Mouse (Mus musculus): Measurements from ENCODE around the gene Pcdh10. TPM values are rescaled to one million over a fixed set of nuclear protein-coding genes. Genes with fewer than 3 reads are reported as not detected.

The Pcdh10 gene
- polyA plus RNA-seq, 1 experiment from 2014 or later, result 0.21 TPM

DNA sequence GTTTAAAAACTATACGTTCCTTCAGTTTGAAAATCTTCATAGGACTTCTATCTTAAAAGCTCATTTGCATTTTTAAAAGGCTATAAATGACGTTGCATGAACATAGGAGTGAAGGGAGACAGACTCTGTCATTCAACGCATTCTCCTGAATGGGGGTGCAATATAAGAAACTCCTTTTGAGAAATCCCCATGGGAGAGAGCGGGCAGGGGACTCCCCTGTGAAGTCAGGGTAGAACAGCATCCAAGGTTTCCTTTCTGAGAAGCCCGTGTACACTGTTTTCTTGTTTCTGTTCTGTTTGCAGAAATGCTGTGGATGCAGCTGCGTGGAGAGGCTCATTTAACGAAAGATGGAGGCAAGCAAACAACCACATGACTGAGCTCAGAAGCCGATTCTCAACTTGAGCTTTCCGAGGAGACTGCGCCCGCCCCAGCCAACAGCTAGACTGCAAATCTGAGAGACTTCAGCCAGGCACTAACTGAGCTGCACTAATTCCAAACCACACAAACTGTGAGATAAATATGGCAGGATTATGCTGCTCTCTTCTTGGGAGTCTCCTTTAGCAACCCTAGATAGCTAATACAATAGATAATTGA, 54.1 kb downstream of the Pcdh10 start:
- no peaks in the 10 kb centered on the region for H3K36me3 ChIP-seq (ENCODE audit: insufficient read depth, low read length)
- ATAC-seq (ENCODE audit: low FRiP score, low TSS enrichment), result no peak
- no peak overlapping the region for H3K27ac ChIP-seq (ENCODE audit: low read length)
- peak overlapping the region; percentile 21; the same call in 1 of the 2 replicates for H3K4me2 ChIP-seq (replicated peaks; ENCODE audit: low read depth, low read length)
- WGBS, result 27% methylated on average over 11 of the region's 11 CpGs
- H3K27me3 ChIP-seq (ENCODE audit: insufficient read depth, low read length), result no peaks in the 10 kb centered on the region
- H3K9me3 ChIP-seq (ENCODE audit: low read length), result no peaks in the 10 kb centered on the region
- H3K4me1 ChIP-seq (ENCODE audit: insufficient read depth, low read length), result no peaks in the 10 kb centered on the region
- H3K4me3 ChIP-seq (ENCODE audit: low read length), result no peak overlapping the region
- H3K9ac ChIP-seq (replicated peaks; ENCODE audit: low read length), result no peak overlapping the region
